Mouse (Mus musculus) heart, embryonic 11.5 days (tissue): ENCODE results near the gene Pole2. TPM values are rescaled to one million over a fixed set of nuclear protein-coding genes. Genes with fewer than 3 reads are reported as not detected.

ENCODE experiments used
- ATAC-seq: fragments of 200-750 bp; cut with Nextera tagmentation; replicated peaks from 2 replicates; pipeline ENCODE4 v1.8.0; 2017; ENCODE audit warnings: moderate library complexity; ENCODE audit not compliant: insufficient number of reproducible peaks, low FRiP score, low TSS enrichment
- H3K27ac ChIP-seq: fragments of 300-500 bp; sonication (generic); 2 replicates; pipeline ENCODE4 v1.5.1; 2014; ENCODE audit warnings: mild to moderate bottlenecking, low read depth, low read length
- H3K27me3 ChIP-seq: fragments of 300-500 bp; sonication (generic); 2 replicates; pipeline ENCODE4 v1.6.1; 2014; ENCODE audit warnings: mild to moderate bottlenecking, low read length, mixed read lengths; ENCODE audit not compliant: control insufficient read depth, insufficient read depth
- H3K36me3 ChIP-seq: fragments of 300-500 bp; sonication (generic); 2 replicates; pipeline ENCODE4 v1.6.1; 2014; ENCODE audit warnings: mild to moderate bottlenecking, low read length, moderate library complexity, mixed read lengths; ENCODE audit not compliant: control insufficient read depth, insufficient read depth
- H3K4me1 ChIP-seq: fragments of 300-500 bp; sonication (generic); 2 replicates; pipeline ENCODE4 v1.6.1; 2014; ENCODE audit warnings: low read length; ENCODE audit not compliant: control insufficient read depth, insufficient read depth
- H3K4me2 ChIP-seq: fragments of 300-500 bp; sonication (generic); 2 replicates; pipeline ENCODE4 v1.6.1; 2014; ENCODE audit warnings: mild to moderate bottlenecking, moderate library complexity
- H3K4me3 ChIP-seq: fragments of 300-500 bp; sonication (generic); 2 replicates; pipeline ENCODE4 v1.5.1; 2014; ENCODE audit warnings: low read depth, low read length
- H3K9ac ChIP-seq: fragments of 300-500 bp; sonication (generic); 2 replicates; pipeline ENCODE4 v1.6.1; 2014; ENCODE audit warnings: mild to moderate bottlenecking, low read depth, low read length, moderate library complexity
- H3K9me3 ChIP-seq: fragments of 300-500 bp; sonication (generic); replicated peaks from 2 replicates; pipeline ENCODE4 v1.6.1; 2016; ENCODE audit warnings: low read length; ENCODE audit not compliant: control insufficient read depth
- WGBS: fragments of 180-500 bp; shearing (Covaris S2); extraction: QIAGEN DNeasy Blood & Tissue Kit; methylation state at CpG from one replicate; pipeline ENCODE4 v1.1.7; 2014; ENCODE audit not compliant: insufficient replicate concordance; 5-methylcytosine and 5-hydroxymethylcytosine counted together
- polyA plus RNA-seq: library from polyadenylated mRNA; unstranded; fragments of >200 nt; fragmentation: Nextera tagmentation; extraction: Ambion mirVana; gene quantifications from 2 replicates; pipeline ENCODE4 v1.2.1, GENCODE M21; 2014

Gene Pole2
- 20.7 and 22.2 TPM in 2 replicates for polyA plus RNA-seq

GRCm38 (mm10) chr12:69227776-69228466 is at the start of gene Pole2:
Pole2 (minus strand) TSS chr12:69228195.
- peak within 1 kb of the TSS; percentile 78 for H3K9ac ChIP-seq
- ATAC-seq, result peak; percentile 92
- WGBS, result under 1% methylated on average over 37 of the region's 37 CpGs
- no peaks in the 10 kb centered on the region for H3K27me3 ChIP-seq
- peak within 1 kb of the TSS; percentile 69 for H3K4me3 ChIP-seq
- peak within 1 kb of the TSS; percentile 84 for H3K27ac ChIP-seq
- peaks cover 3% of the 10 kb centered on the region; the same call in 1 of the 2 replicates for H3K36me3 ChIP-seq
- H3K4me1 ChIP-seq, result peaks cover 4% of the 10 kb centered on the region; the same call in 1 of the 2 replicates
- H3K9me3 ChIP-seq, result no peaks in the 10 kb centered on the region
- H3K4me2 ChIP-seq, result peak within 1 kb of the TSS; percentile 57

- Histone ChIP-seq H3K9me3 (no peaks in the 10 kb centered on the region), H3K4me1 (no peaks in the 10 kb centered on the region), H3K4me3 (no peak overlapping the region), H3K27me3 (no peaks in the 10 kb centered on the region), H3K27ac (no peak overlapping the region), H3K9ac (no peak overlapping the region), H3K36me3 (no peaks in the 10 kb centered on the region), H3K4me2 (no peak overlapping the region)
- 76% methylated on average over 2 of the region's 2 CpGs for WGBS
- ATAC-seq, result no peak
Measured at GRCm38 (mm10) chr12:69268956-69269355, 41.0 kb upstream of the Pole2 start.

- WGBS, result 79% methylated on average over 11 of the region's 11 CpGs
- no peak for ATAC-seq
- Histone ChIP-seq H3K27me3 (no peaks in the 10 kb centered on the region), H3K4me1 (no peaks in the 10 kb centered on the region), H3K9me3 (no peaks in the 10 kb centered on the region), H3K4me2 (no peak overlapping the region), H3K9ac (no peak overlapping the region), H3K36me3 (no peaks in the 10 kb centered on the region), H3K27ac (no peak overlapping the region), H3K4me3 (no peak overlapping the region)
Measured at GRCm38 (mm10) chr12:69267956-69268632, 40.1 kb upstream of the Pole2 start.

GRCm38 (mm10) chr12:69265031-69265430 is 37.0 kb upstream of the Pole2 start:
- no peak overlapping the region for H3K4me2 ChIP-seq
- no peaks in the 10 kb centered on the region for H3K27me3 ChIP-seq
- no peak for ATAC-seq
- H3K9ac ChIP-seq, result no peak overlapping the region
- H3K4me3 ChIP-seq, result no peak overlapping the region
- no peaks in the 10 kb centered on the region for H3K9me3 ChIP-seq
- no peaks in the 10 kb centered on the region for H3K36me3 ChIP-seq
- 73% methylated on average over 3 of the region's 3 CpGs for WGBS
- no peak overlapping the region for H3K27ac ChIP-seq
- no peaks in the 10 kb centered on the region for H3K4me1 ChIP-seq

- H3K4me3 ChIP-seq, result no peak overlapping the region
- H3K36me3 ChIP-seq, result no peaks in the 10 kb centered on the region
- H3K9me3 ChIP-seq, result no peaks in the 10 kb centered on the region
- no peaks in the 10 kb centered on the region for H3K27me3 ChIP-seq
- H3K9ac ChIP-seq, result no peak overlapping the region
- H3K4me1 ChIP-seq, result no peaks in the 10 kb centered on the region
- no peak for ATAC-seq
- no peak overlapping the region for H3K27ac ChIP-seq
- 88% methylated on average over 5 of the region's 5 CpGs for WGBS
- no peak overlapping the region for H3K4me2 ChIP-seq
Measured at GRCm38 (mm10) chr12:69262251-69262650, 34.3 kb upstream of the Pole2 start.

GRCm38 (mm10) chr12:69257836-69258235 is 29.8 kb upstream of the Pole2 start:
- H3K4me2 ChIP-seq, result no peak overlapping the region
- no peak overlapping the region for H3K4me3 ChIP-seq
- H3K9me3 ChIP-seq, result no peaks in the 10 kb centered on the region
- H3K27me3 ChIP-seq, result no peaks in the 10 kb centered on the region
- WGBS, result 79% methylated on average over 11 of the region's 11 CpGs
- no peak overlapping the region for H3K27ac ChIP-seq
- H3K4me1 ChIP-seq, result no peaks in the 10 kb centered on the region
- no peak for ATAC-seq
- H3K9ac ChIP-seq, result no peak overlapping the region
- no peaks in the 10 kb centered on the region for H3K36me3 ChIP-seq

GRCm38 (mm10) chr12:69253806-69254205 is 25.8 kb upstream of the Pole2 start:
- ATAC-seq, result no peak

GRCm38 (mm10) chr12:69250756-69251155 is 22.8 kb upstream of the Pole2 start:
- no peak overlapping the region for H3K4me2 ChIP-seq
- no peaks in the 10 kb centered on the region for H3K36me3 ChIP-seq
- 50% methylated on average over 8 of the region's 8 CpGs for WGBS
- H3K9ac ChIP-seq, result no peak overlapping the region
- H3K4me3 ChIP-seq, result no peak overlapping the region
- H3K27me3 ChIP-seq, result no peaks in the 10 kb centered on the region
- no peak overlapping the region for H3K27ac ChIP-seq
- no peaks in the 10 kb centered on the region for H3K4me1 ChIP-seq
- no peak for ATAC-seq
- H3K9me3 ChIP-seq, result no peaks in the 10 kb centered on the region

More at GRCm38 (mm10) chr12:69253806-69254205, 25.8 kb upstream of the Pole2 start:
- no peak overlapping the region for H3K4me2 ChIP-seq
- H3K9ac ChIP-seq, result no peak overlapping the region
- WGBS, result 83% methylated on average over 1 of the region's 1 CpGs
- no peaks in the 10 kb centered on the region for H3K36me3 ChIP-seq
- H3K9me3 ChIP-seq, result no peaks in the 10 kb centered on the region
- no peaks in the 10 kb centered on the region for H3K27me3 ChIP-seq
- H3K4me3 ChIP-seq, result no peak overlapping the region
- H3K27ac ChIP-seq, result no peak overlapping the region
- H3K4me1 ChIP-seq, result no peaks in the 10 kb centered on the region
